Mouse (Mus musculus) kidney, postnatal 14 days (tissue): ENCODE data around the gene Bri3bp.
A peak's percentile ranks its signal among the peaks of the same experiment; 100 is the strongest.

Experiments used
- DNase-seq: peaks from one replicate; pipeline ENCODE4 v3.0.0; 2022; ENCODE audit warnings: mixed read lengths

Bri3bp gene

GRCm38 (mm10) chr5:125457538-125457937 is 16.2 kb downstream of the Bri3bp start:
- DNase-seq, result no peak

- no peak for DNase-seq
Observed at GRCm38 (mm10) chr5:125460574-125460973, 19.2 kb downstream of the Bri3bp start.

GRCm38 (mm10) chr5:125461868-125462445 is 20.6 kb downstream of the Bri3bp start:
- DNase-seq, result peak; percentile 58

GRCm38 (mm10) chr5:125465192-125465591 is 23.8 kb downstream of the Bri3bp start:
- DNase-seq, result no peak

- peak; percentile 97 for DNase-seq
Observed at GRCm38 (mm10) chr5:125465701-125466106, 24.3 kb downstream of the Bri3bp start.

GRCm38 (mm10) chr5:125466483-125466882 is 25.1 kb downstream of the Bri3bp start:
- DNase-seq, result no peak

GRCm38 (mm10) chr5:125467261-125467660 is 25.9 kb downstream of the Bri3bp start:
- peak; percentile 83 for DNase-seq

- DNase-seq, result peak; percentile 31
Observed at GRCm38 (mm10) chr5:125470713-125471112, 29.3 kb downstream of the Bri3bp start.

- DNase-seq, result no peak
Observed at GRCm38 (mm10) chr5:125472796-125473475, 31.6 kb downstream of the Bri3bp start.

GRCm38 (mm10) chr5:125475030-125475429 is 33.7 kb downstream of the Bri3bp start:
- DNase-seq, result no peak

GRCm38 (mm10) chr5:125475601-125476285 is 34.4 kb downstream of the Bri3bp start, which contains the start of gene Aacs:
Gene Aacs, plus strand, starts transcription at chr5:125475814.
- peak; percentile 98 for DNase-seq

GRCm38 (mm10) chr5:125476286-125476625 is 34.9 kb downstream of the Bri3bp start:
- no peak for DNase-seq

- no peak for DNase-seq
Observed at GRCm38 (mm10) chr5:125476799-125477198, 35.4 kb downstream of the Bri3bp start.

- DNase-seq, result no peak
Observed at GRCm38 (mm10) chr5:125477533-125477932, 36.2 kb downstream of the Bri3bp start.

GRCm38 (mm10) chr5:125478037-125478436 is 36.7 kb downstream of the Bri3bp start:
- DNase-seq, result no peak

GRCm38 (mm10) chr5:125479376-125479775 is 38.0 kb downstream of the Bri3bp start:
- DNase-seq, result no peak

- DNase-seq, result no peak
Observed at GRCm38 (mm10) chr5:125480434-125481231, 39.3 kb downstream of the Bri3bp start.

- no peak for DNase-seq
Observed at GRCm38 (mm10) chr5:125482474-125482873, 41.1 kb downstream of the Bri3bp start.

- DNase-seq, result no peak
Observed at GRCm38 (mm10) chr5:125483712-125484611, 42.6 kb downstream of the Bri3bp start.

- no peak for DNase-seq
Observed at GRCm38 (mm10) chr5:125485031-125485778, 43.8 kb downstream of the Bri3bp start.

GRCm38 (mm10) chr5:125486088-125486487 is 44.7 kb downstream of the Bri3bp start:
- no peak for DNase-seq
